Mouse (Mus musculus): ENCODE data around the gene Wap. TPM values are rescaled to one million over a fixed set of nuclear protein-coding genes. Genes with fewer than 3 reads are reported as not detected.
A peak's percentile ranks its signal among the peaks of the same experiment; 100 is the strongest.
"Not testable (repeated sequence)": the region's sequence is repeated elsewhere in the genome, so short reads cannot be mapped to it uniquely, and the experiment has no call there.

The Wap gene
- polyA plus RNA-seq, 1 experiment from 2014 or later: not detected

DNA sequence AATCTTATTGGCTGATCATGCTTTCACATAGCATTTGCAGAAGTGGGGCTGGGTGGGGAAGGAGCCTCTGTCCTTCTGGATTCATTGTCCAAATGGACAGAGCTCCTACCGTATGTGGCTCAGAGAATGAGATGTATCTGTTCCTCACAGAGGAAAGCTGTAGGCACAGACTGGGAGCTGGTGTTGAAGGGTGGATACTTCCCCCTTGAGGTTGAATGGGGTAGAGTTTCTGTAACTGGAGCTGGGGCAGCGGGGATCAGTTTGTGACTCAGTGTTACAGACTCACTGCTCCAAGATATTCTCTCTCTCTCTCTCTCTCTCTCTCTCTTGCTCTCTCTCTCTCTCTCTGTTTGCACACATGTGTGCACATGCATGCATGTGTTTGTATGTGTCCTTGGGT is 31.6 kb upstream of the Wap start:
- ATAC-seq (replicated peaks; ENCODE audit: low FRiP score): no peak
- Histone ChIP-seq H3K9ac (ENCODE audit: low read depth, low read length) (no peak overlapping the region), H3K4me3 (ENCODE audit: low read depth, low read length) (no peak overlapping the region), H3K27ac (ENCODE audit: low read depth, low read length) (no peak overlapping the region), H3K9me3 (ENCODE audit: control insufficient read depth, low read length) (no peaks in the 10 kb centered on the region), H3K4me1 (replicated peaks; ENCODE audit: control insufficient read depth, insufficient read depth, low read length) (no peaks in the 10 kb centered on the region), H3K27me3 (replicated peaks; ENCODE audit: control insufficient read depth, insufficient read depth, low read length) (no peaks in the 10 kb centered on the region), H3K36me3 (ENCODE audit: control insufficient read depth, insufficient read depth, low read length) (no peaks in the 10 kb centered on the region), H3K4me2 (no peak overlapping the region)
- no peak for DNase-seq (ENCODE audit: low spot score)
- 38% methylated on average over 2 of the region's 2 CpGs for WGBS

- 64% methylated on average over 9 of the region's 9 CpGs for WGBS
These were observed 30.6 kb upstream of the Wap start for GRCm38 (mm10) chr11:6669041-6669440.

DNA sequence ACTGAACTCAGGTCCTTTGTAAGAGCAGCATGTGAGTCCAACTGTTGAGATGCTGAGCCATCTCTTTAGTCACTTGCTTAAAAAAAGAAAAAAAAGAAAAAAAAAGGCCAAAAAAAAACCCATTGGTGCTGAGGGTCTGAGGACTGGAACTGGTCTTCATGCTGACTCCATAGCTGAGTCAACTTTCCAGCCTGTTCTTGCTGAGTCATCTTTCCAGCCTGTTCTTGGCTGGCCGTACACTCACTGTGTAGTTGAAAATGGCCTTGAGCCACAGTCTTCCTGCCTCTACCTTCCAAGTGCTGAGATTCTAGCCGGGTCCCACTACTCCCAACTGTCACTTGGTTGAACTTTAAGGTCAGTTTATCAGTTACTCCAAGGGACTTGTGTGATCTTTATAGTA is 28.2 kb upstream of the Wap start:
- H3K4me2 ChIP-seq: no peak overlapping the region
- no peaks in the 10 kb centered on the region for H3K4me1 ChIP-seq (replicated peaks; ENCODE audit: control insufficient read depth, insufficient read depth, low read length)
- no peaks in the 10 kb centered on the region for H3K36me3 ChIP-seq (ENCODE audit: control insufficient read depth, insufficient read depth, low read length)
- H3K27me3 ChIP-seq (replicated peaks; ENCODE audit: control insufficient read depth, insufficient read depth, low read length): no peaks in the 10 kb centered on the region
- H3K9ac ChIP-seq (ENCODE audit: low read depth, low read length): no peak overlapping the region
- no peak overlapping the region for H3K27ac ChIP-seq (ENCODE audit: low read depth, low read length)
- 60% methylated on average over 2 of the region's 2 CpGs for whole genome bisulfite sequencing
- ATAC-seq (replicated peaks; ENCODE audit: low FRiP score): no peak
- no peak overlapping the region for H3K4me3 ChIP-seq (ENCODE audit: low read depth, low read length)
- DNase-seq (ENCODE audit: low spot score): no peak
- no peaks in the 10 kb centered on the region for H3K9me3 ChIP-seq (ENCODE audit: control insufficient read depth, low read length)

More at GRCm38 (mm10) chr11:6669041-6669440, 30.6 kb upstream of the Wap start:
- no peaks in the 10 kb centered on the region for H3K4me1 ChIP-seq (replicated peaks; ENCODE audit: control insufficient read depth, insufficient read depth, low read length)
- ATAC-seq (replicated peaks; ENCODE audit: low FRiP score): no peak
- no peak overlapping the region for H3K9ac ChIP-seq (ENCODE audit: low read depth, low read length)
- H3K4me3 ChIP-seq (ENCODE audit: low read depth, low read length): no peak overlapping the region
- no peaks in the 10 kb centered on the region for H3K36me3 ChIP-seq (ENCODE audit: control insufficient read depth, insufficient read depth, low read length)
- no peak overlapping the region for H3K27ac ChIP-seq (ENCODE audit: low read depth, low read length)
- no peaks in the 10 kb centered on the region for H3K27me3 ChIP-seq (replicated peaks; ENCODE audit: control insufficient read depth, insufficient read depth, low read length)
- no peaks in the 10 kb centered on the region for H3K9me3 ChIP-seq (ENCODE audit: control insufficient read depth, low read length)
- H3K4me2 ChIP-seq: no peak overlapping the region
- no peak for DNase-seq (ENCODE audit: low spot score)

DNA sequence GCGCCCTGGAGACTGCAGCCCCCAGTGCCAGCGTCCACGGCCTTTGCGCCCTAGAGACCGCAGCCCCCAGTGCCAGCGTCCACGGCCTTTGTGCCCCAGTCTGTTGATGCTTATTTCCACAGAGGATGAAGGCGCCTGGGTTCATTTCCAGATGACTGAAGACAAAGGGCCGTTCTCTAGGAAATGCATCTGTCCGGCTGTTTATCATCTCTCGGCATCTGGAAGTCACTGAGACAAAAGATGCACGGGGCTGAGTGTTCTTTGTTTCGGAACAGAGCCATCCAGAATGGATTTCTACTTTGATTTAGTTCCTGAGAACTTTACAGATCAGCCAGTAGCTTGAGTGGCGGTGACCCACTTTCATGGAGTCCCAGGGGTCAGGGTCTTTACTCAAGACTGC is 22.8 kb upstream of the Wap start:
- Histone ChIP-seq H3K9me3 (ENCODE audit: control insufficient read depth, low read length) (no peaks in the 10 kb centered on the region), H3K27me3 (replicated peaks; ENCODE audit: control insufficient read depth, insufficient read depth, low read length) (peaks cover 6% of the 10 kb centered on the region; the same call in 1 of the 2 replicates), H3K4me2 (no peak overlapping the region), H3K4me1 (replicated peaks; ENCODE audit: control insufficient read depth, insufficient read depth, low read length) (no peaks in the 10 kb centered on the region), H3K4me3 (ENCODE audit: low read depth, low read length) (no peak overlapping the region), H3K27ac (ENCODE audit: low read depth, low read length) (no peak overlapping the region), H3K36me3 (ENCODE audit: control insufficient read depth, insufficient read depth, low read length) (no peaks in the 10 kb centered on the region), H3K9ac (ENCODE audit: low read depth, low read length) (no peak overlapping the region)
- ATAC-seq (replicated peaks; ENCODE audit: low FRiP score) (no peak), DNase-seq (ENCODE audit: low spot score) (no peak)
- 77% methylated on average over 14 of the region's 14 CpGs for WGBS

DNA sequence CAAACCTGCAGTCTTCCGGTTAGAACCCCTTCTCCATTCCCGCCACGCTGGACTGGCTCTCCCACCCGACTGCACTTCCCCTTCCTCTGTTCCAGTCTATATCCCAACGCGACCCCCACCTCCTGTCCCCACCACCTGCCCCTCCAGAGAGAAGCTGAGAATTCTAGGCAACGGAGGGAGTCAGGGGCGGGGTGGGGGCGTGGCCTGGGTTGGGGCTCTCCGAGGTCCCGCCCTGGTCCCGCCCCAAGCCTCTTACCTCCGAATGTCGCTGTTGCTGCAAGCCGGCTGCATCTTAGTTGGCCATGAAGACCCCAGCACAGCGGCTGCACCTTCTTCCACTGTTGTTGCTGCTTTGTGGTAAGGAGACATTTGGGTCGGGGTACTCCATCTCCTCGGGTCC is 19.8 kb upstream of the Wap start, which contains the start of gene Ramp3:
TSS of gene Ramp3 (plus strand) at position 251 of the 400 bp plus-strand sequence.
- WGBS: under 1% methylated on average over 18 of the region's 18 CpGs
- H3K4me2 ChIP-seq: peak within 1 kb of the TSS; percentile 66
- H3K9ac ChIP-seq (ENCODE audit: low read depth, low read length): no peak within 1 kb of the TSS
- peak; percentile 57; the same call in 1 of the 2 replicates for ATAC-seq (replicated peaks; ENCODE audit: low FRiP score)
- DNase-seq (ENCODE audit: low spot score): peak; percentile 60
- no peaks in the 10 kb centered on the region for H3K4me1 ChIP-seq (replicated peaks; ENCODE audit: control insufficient read depth, insufficient read depth, low read length)
- no peak within 1 kb of the TSS for H3K27ac ChIP-seq (ENCODE audit: low read depth, low read length)
- H3K36me3 ChIP-seq (ENCODE audit: control insufficient read depth, insufficient read depth, low read length): no peaks in the 10 kb centered on the region
- H3K4me3 ChIP-seq (ENCODE audit: low read depth, low read length): peak within 1 kb of the TSS; percentile 42
- H3K27me3 ChIP-seq (replicated peaks; ENCODE audit: control insufficient read depth, insufficient read depth, low read length): peaks cover 6% of the 10 kb centered on the region; the same call in 1 of the 2 replicates
- no peaks in the 10 kb centered on the region for H3K9me3 ChIP-seq (ENCODE audit: control insufficient read depth, low read length)

- Histone ChIP-seq H3K36me3 (ENCODE audit: control insufficient read depth, insufficient read depth, low read length) (no peaks in the 10 kb centered on the region), H3K4me1 (replicated peaks; ENCODE audit: control insufficient read depth, insufficient read depth, low read length) (no peaks in the 10 kb centered on the region), H3K4me3 (ENCODE audit: low read depth, low read length) (no peak overlapping the region), H3K27ac (ENCODE audit: low read depth, low read length) (no peak overlapping the region), H3K9ac (ENCODE audit: low read depth, low read length) (no peak overlapping the region), H3K27me3 (replicated peaks; ENCODE audit: control insufficient read depth, insufficient read depth, low read length) (peaks cover 6% of the 10 kb centered on the region; the same call in 1 of the 2 replicates), H3K9me3 (ENCODE audit: control insufficient read depth, low read length) (no peaks in the 10 kb centered on the region), H3K4me2 (no peak overlapping the region)
- DNase-seq (ENCODE audit: low spot score) (peak; percentile 55), ATAC-seq (replicated peaks; ENCODE audit: low FRiP score) (peak; percentile 40; the same call in 1 of the 2 replicates)
- 1% methylated on average over 2 of the region's 2 CpGs for WGBS
These were observed 16.5 kb upstream of the Wap start for GRCm38 (mm10) chr11:6654903-6655302.

- WGBS: 62% methylated on average over 3 of the region's 3 CpGs
- H3K4me1 ChIP-seq (replicated peaks; ENCODE audit: control insufficient read depth, insufficient read depth, low read length); H3K4me3 ChIP-seq (ENCODE audit: low read depth, low read length); H3K27ac ChIP-seq (ENCODE audit: low read depth, low read length); H3K27me3 ChIP-seq (replicated peaks; ENCODE audit: control insufficient read depth, insufficient read depth, low read length); H3K4me2 ChIP-seq; H3K9ac ChIP-seq (ENCODE audit: low read depth, low read length); H3K36me3 ChIP-seq (ENCODE audit: control insufficient read depth, insufficient read depth, low read length); ATAC-seq (replicated peaks; ENCODE audit: low FRiP score); H3K9me3 ChIP-seq (ENCODE audit: control insufficient read depth, low read length); DNase-seq (ENCODE audit: low spot score): not testable (repeated sequence)
These were observed 14.5 kb upstream of the Wap start for GRCm38 (mm10) chr11:6652978-6653377.

- no peak overlapping the region for H3K4me2 ChIP-seq
- H3K9ac ChIP-seq (ENCODE audit: low read depth, low read length): no peak overlapping the region
- DNase-seq (ENCODE audit: low spot score): no peak
- no peaks in the 10 kb centered on the region for H3K27me3 ChIP-seq (replicated peaks; ENCODE audit: control insufficient read depth, insufficient read depth, low read length)
- 61% methylated on average over 7 of the region's 7 CpGs for WGBS
- no peak for ATAC-seq (replicated peaks; ENCODE audit: low FRiP score)
- H3K4me1 ChIP-seq (replicated peaks; ENCODE audit: control insufficient read depth, insufficient read depth, low read length): no peaks in the 10 kb centered on the region
- no peaks in the 10 kb centered on the region for H3K36me3 ChIP-seq (ENCODE audit: control insufficient read depth, insufficient read depth, low read length)
- no peak overlapping the region for H3K4me3 ChIP-seq (ENCODE audit: low read depth, low read length)
- H3K9me3 ChIP-seq (ENCODE audit: control insufficient read depth, low read length): no peaks in the 10 kb centered on the region
- H3K27ac ChIP-seq (ENCODE audit: low read depth, low read length): no peak overlapping the region
These were observed 12.1 kb upstream of the Wap start for GRCm38 (mm10) chr11:6650519-6650918.

DNA sequence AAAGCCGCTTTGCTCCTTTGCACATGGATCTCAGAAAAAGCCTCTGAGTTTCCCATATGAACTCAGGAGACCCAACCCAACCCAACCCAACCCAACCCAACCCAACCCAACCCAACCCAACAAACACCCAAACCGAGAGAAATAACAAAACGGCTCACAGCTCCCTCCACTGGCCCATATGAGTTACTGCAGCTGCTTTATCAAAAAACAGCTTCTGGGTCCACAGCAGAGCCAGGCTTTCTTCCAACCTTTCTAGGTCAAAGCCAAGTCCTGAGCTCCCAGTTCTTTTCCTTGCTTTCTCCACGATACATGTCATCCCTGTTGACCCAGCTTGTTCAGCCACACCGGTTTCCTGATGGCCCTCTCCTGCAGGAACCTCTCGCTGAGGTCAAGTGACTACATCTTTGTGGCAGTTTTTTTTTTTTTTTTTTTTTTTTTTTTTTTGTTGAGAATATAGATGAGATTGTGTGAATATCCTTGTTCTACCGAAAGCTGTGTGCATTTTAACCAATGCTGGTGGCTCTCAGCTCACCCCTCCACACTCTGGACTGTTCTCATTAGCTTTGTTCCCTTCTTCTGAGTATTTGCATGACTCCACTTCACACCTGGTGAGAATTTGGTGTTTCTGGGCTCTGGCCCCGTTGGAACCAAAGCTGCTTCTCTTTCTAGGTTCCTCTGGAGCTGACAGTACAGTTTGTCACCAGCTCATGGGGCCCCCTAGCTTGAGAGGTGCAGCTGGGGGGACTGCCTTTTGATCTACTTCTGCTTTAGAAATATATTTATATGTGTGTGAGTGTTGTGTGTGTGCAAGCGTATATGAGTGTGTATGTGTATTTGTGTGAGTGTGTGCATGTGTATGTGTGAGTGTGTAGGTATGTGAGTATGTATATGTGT is 9.6 kb upstream of the Wap start:
- DNase-seq (ENCODE audit: low spot score) (no peak), ATAC-seq (replicated peaks; ENCODE audit: low FRiP score) (no peak)
- H3K4me2 ChIP-seq: no peak overlapping the region
- 50% methylated on average over 9 of the region's 9 CpGs for WGBS
- H3K9ac ChIP-seq (ENCODE audit: low read depth, low read length): no peak overlapping the region
- no peaks in the 10 kb centered on the region for H3K27me3 ChIP-seq (replicated peaks; ENCODE audit: control insufficient read depth, insufficient read depth, low read length)
- no peaks in the 10 kb centered on the region for H3K9me3 ChIP-seq (ENCODE audit: control insufficient read depth, low read length)
- no peak overlapping the region for H3K4me3 ChIP-seq (ENCODE audit: low read depth, low read length)
- H3K27ac ChIP-seq (ENCODE audit: low read depth, low read length): no peak overlapping the region
- no peaks in the 10 kb centered on the region for H3K4me1 ChIP-seq (replicated peaks; ENCODE audit: control insufficient read depth, insufficient read depth, low read length)
- H3K36me3 ChIP-seq (ENCODE audit: control insufficient read depth, insufficient read depth, low read length): no peaks in the 10 kb centered on the region

Measured in liver, embryonic 11.5 days (tissue).